Mouse (Mus musculus): ENCODE measurements around the gene Kctd3. TPM values are rescaled to one million over a fixed set of nuclear protein-coding genes. Genes with fewer than 3 reads are reported as not detected.

Kctd3 gene
- polyA plus RNA-seq, 1 experiment from 2014 or later: 34.6 TPM

- peaks cover 6% of the 10 kb centered on the region; the same call in 1 of the 2 replicates for H3K36me3 ChIP-seq
Observed at GRCm38 (mm10) chr1:189006826-189007225, 815 bp downstream of the Kctd3 start.

DNA sequence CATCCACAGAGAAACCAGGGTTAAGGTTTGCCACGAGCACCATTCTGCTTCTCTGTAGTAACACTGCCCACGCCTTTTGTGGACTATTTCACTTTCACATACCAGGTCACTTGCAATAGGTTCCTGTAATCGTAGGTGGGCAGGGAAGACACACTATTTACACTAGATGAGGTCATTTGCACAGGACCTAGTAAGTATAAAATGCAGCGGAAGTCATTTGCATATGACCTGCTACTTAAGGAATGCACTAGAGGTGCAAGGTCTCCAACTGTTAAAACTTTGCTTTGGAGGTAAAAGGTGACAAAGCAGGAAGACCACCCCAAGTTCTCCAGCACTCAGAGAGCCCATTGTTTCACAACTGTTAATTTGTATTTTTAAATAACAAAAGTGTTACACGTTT, 1.4 kb downstream of the Kctd3 start:
- Histone ChIP-seq H3K9ac (0 out of 2 replicates have a peak overlapping the region, but pooled peaks have one; percentile 21), H3K4me1 (peaks cover 23% of the 10 kb centered on the region), H3K27ac (no peak overlapping the region), H3K4me2 (peak overlapping the region; percentile 92), H3K9me3 (no peaks in the 10 kb centered on the region), H3K36me3 (peaks cover 6% of the 10 kb centered on the region; the same call in 1 of the 2 replicates), H3K27me3 (no peaks in the 10 kb centered on the region), H3K4me3 (peak overlapping the region; percentile 98)
- no peak for ATAC-seq (ENCODE audit: insufficient number of reproducible peaks, insufficient read depth, low FRiP score, low TSS enrichment, low read depth)
- whole genome bisulfite sequencing: 69% methylated on average over 5 of the region's 5 CpGs

More at GRCm38 (mm10) chr1:189006826-189007225, 815 bp downstream of the Kctd3 start:
- ATAC-seq (ENCODE audit: insufficient number of reproducible peaks, insufficient read depth, low FRiP score, low TSS enrichment, low read depth): no peak; the same call in 1 of the 2 replicates
- Histone ChIP-seq H3K27me3 (no peaks in the 10 kb centered on the region), H3K4me3 (peak overlapping the region; percentile 98), H3K4me2 (peak overlapping the region; percentile 92), H3K9me3 (no peaks in the 10 kb centered on the region), H3K27ac (no peak overlapping the region), H3K4me1 (peaks cover 23% of the 10 kb centered on the region), H3K9ac (peak overlapping the region; percentile 98)
- 3% methylated on average over 7 of the region's 7 CpGs for WGBS

GRCm38 (mm10) chr1:189004774-189005173, 2.9 kb downstream of the Kctd3 start:
- H3K4me3 ChIP-seq: no peak overlapping the region
- H3K4me1 ChIP-seq: peaks cover 23% of the 10 kb centered on the region
- no peak overlapping the region for H3K9ac ChIP-seq
- ATAC-seq (ENCODE audit: insufficient number of reproducible peaks, insufficient read depth, low FRiP score, low TSS enrichment, low read depth): no peak
- peaks cover 13% of the 10 kb centered on the region for H3K36me3 ChIP-seq
- no peaks in the 10 kb centered on the region for H3K27me3 ChIP-seq
- no peak overlapping the region for H3K27ac ChIP-seq
- no peaks in the 10 kb centered on the region for H3K9me3 ChIP-seq
- no peak overlapping the region for H3K4me2 ChIP-seq
- WGBS: 96% methylated on average over 1 of the region's 1 CpGs

DNA sequence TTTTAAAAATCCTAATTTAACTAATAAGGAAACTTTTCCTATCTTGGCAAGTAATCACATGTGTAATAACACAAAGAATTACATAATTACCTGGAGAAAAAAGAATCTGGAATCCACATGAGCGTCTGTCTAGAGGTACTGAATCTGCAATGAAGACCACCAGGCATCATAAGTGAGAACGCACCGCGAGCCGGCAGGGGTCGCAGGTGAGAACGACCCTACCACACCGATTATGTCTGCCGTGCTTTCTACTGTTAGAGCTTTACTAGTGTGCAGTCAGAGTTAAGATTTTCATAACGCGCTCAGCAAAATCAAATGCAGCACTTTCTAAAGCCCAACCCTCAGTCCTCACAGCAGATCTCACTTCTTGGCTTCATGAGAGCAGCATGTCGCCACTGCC, 5.8 kb downstream of the Kctd3 start:
- no peak overlapping the region for H3K27ac ChIP-seq
- H3K27me3 ChIP-seq: no peaks in the 10 kb centered on the region
- H3K36me3 ChIP-seq: peaks cover 37% of the 10 kb centered on the region
- H3K4me3 ChIP-seq: no peak overlapping the region
- no peaks in the 10 kb centered on the region for H3K9me3 ChIP-seq
- 86% methylated on average over 12 of the region's 12 CpGs for WGBS
- no peak for ATAC-seq (ENCODE audit: insufficient number of reproducible peaks, insufficient read depth, low FRiP score, low TSS enrichment, low read depth)
- peaks cover 21% of the 10 kb centered on the region for H3K4me1 ChIP-seq
- H3K4me2 ChIP-seq: no peak overlapping the region
- H3K9ac ChIP-seq: no peak overlapping the region

- Histone ChIP-seq H3K27me3 (no peaks in the 10 kb centered on the region), H3K4me1 (peaks cover 6% of the 10 kb centered on the region; the same call in 1 of the 2 replicates), H3K36me3 (peaks cover 55% of the 10 kb centered on the region), H3K4me3 (no peak overlapping the region), H3K9me3 (no peaks in the 10 kb centered on the region), H3K4me2 (no peak overlapping the region), H3K9ac (no peak overlapping the region), H3K27ac (no peak overlapping the region)
- 86% methylated on average over 10 of the region's 10 CpGs for WGBS
- ATAC-seq (ENCODE audit: insufficient number of reproducible peaks, insufficient read depth, low FRiP score, low TSS enrichment, low read depth): no peak
Observed at GRCm38 (mm10) chr1:188999981-189000380, 7.7 kb downstream of the Kctd3 start.

DNA sequence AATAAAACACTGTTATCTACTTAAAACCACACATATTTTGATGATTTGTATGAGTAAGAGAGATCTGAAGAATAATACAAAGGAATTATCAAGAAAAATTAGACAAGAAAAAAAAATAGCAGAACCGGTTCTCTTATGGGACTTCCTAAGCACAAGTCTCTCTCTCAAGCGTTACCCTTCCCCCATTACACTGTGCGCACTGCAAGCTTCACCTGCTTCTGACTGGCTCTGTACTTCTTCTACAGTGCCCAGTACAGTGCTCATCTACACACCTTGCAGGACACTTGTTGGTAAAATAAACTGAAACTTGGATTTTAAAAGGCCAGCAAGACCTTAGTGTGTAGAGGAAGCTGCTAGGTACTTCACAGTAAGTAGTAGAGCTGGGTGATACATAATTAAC, 9.7 kb downstream of the Kctd3 start:
- H3K4me1 ChIP-seq: no peaks in the 10 kb centered on the region
- H3K4me2 ChIP-seq: no peak overlapping the region
- no peaks in the 10 kb centered on the region for H3K9me3 ChIP-seq
- H3K9ac ChIP-seq: no peak overlapping the region
- H3K27ac ChIP-seq: no peak overlapping the region
- 93% methylated on average over 3 of the region's 3 CpGs for WGBS
- peaks cover 55% of the 10 kb centered on the region for H3K36me3 ChIP-seq
- ATAC-seq (ENCODE audit: insufficient number of reproducible peaks, insufficient read depth, low FRiP score, low TSS enrichment, low read depth): no peak
- H3K4me3 ChIP-seq: no peak overlapping the region
- no peaks in the 10 kb centered on the region for H3K27me3 ChIP-seq

GRCm38 (mm10) chr1:188993218-188993617, 14.4 kb downstream of the Kctd3 start:
- ATAC-seq (ENCODE audit: insufficient number of reproducible peaks, insufficient read depth, low FRiP score, low TSS enrichment, low read depth): no peak
- 0 out of 2 replicates have a peak overlapping the region, but pooled peaks have one; percentile 8 for H3K27ac ChIP-seq

GRCm38 (mm10) chr1:188980050-188980449, 27.6 kb downstream of the Kctd3 start:
- Histone ChIP-seq H3K27ac (no peak overlapping the region), H3K9ac (no peak overlapping the region), H3K4me2 (no peak overlapping the region), H3K36me3 (peaks cover 79% of the 10 kb centered on the region), H3K4me1 (no peaks in the 10 kb centered on the region), H3K4me3 (no peak overlapping the region), H3K9me3 (no peaks in the 10 kb centered on the region), H3K27me3 (no peaks in the 10 kb centered on the region)
- 24% methylated on average over 3 of the region's 3 CpGs for WGBS
- no peak for ATAC-seq (ENCODE audit: insufficient number of reproducible peaks, insufficient read depth, low FRiP score, low TSS enrichment, low read depth)

More at GRCm38 (mm10) chr1:188993218-188993617, 14.4 kb downstream of the Kctd3 start:
- H3K27me3 ChIP-seq: no peaks in the 10 kb centered on the region
- H3K4me2 ChIP-seq: no peak overlapping the region
- no peaks in the 10 kb centered on the region for H3K4me1 ChIP-seq
- no peak overlapping the region for H3K9ac ChIP-seq
- no peaks in the 10 kb centered on the region for H3K9me3 ChIP-seq
- H3K4me3 ChIP-seq: no peak overlapping the region
- H3K36me3 ChIP-seq: peaks cover 65% of the 10 kb centered on the region
- WGBS: 34% methylated on average over 4 of the region's 4 CpGs

DNA sequence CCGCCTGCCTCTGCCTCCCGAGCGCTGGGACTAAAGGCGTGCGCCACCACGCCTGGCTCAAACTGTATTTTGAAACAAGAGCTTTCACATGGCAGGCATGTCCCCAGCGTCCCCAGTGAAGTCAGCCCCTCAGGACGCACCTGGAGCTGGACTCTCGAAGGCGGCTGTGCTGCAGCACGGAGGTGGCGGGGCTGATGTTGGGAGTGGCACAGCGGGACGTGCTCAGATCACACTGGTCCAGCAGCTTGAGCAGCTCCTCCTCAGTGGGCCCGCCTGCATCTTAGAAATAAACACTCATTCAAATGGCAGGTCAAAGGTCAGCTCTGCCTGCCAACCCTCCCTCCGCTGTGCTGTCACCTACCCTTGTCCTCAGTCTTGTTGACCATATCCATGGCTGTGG, 33.7 kb downstream of the Kctd3 start:
- no peak overlapping the region for H3K9ac ChIP-seq
- H3K27me3 ChIP-seq: no peaks in the 10 kb centered on the region
- H3K4me3 ChIP-seq: no peak overlapping the region
- H3K27ac ChIP-seq: no peak overlapping the region
- no peaks in the 10 kb centered on the region for H3K4me1 ChIP-seq
- no peak overlapping the region for H3K4me2 ChIP-seq
- no peak for ATAC-seq (ENCODE audit: insufficient number of reproducible peaks, insufficient read depth, low FRiP score, low TSS enrichment, low read depth)
- WGBS: 90% methylated on average over 16 of the region's 16 CpGs
- no peaks in the 10 kb centered on the region for H3K9me3 ChIP-seq
- peaks cover 85% of the 10 kb centered on the region for H3K36me3 ChIP-seq

DNA sequence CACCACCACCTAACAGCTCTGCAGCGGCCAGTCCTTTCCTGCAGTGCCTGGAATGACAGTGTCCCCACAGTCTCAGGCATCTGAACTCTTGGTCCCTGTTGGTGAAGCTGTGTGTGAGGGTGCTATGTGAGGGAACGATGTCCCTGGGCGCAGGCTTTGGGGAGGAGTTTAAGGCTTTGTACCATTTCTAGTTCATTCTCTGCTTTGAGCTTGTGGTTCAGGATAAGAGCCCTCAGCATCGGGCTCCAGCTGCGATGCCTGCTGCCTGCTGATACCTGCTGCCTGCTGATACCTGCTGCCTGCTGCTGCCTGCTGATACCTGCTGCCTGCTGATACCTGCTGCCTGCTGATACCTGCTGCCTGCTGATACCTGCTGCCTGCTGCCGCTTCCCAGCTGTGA, 34.6 kb downstream of the Kctd3 start:
- Histone ChIP-seq H3K9ac (no peak overlapping the region), H3K36me3 (peaks cover 85% of the 10 kb centered on the region), H3K27me3 (no peaks in the 10 kb centered on the region), H3K27ac (no peak overlapping the region), H3K9me3 (no peaks in the 10 kb centered on the region), H3K4me1 (no peaks in the 10 kb centered on the region), H3K4me2 (no peak overlapping the region), H3K4me3 (no peak overlapping the region)
- WGBS: 86% methylated on average over 6 of the region's 6 CpGs
- ATAC-seq (ENCODE audit: insufficient number of reproducible peaks, insufficient read depth, low FRiP score, low TSS enrichment, low read depth): no peak

- Histone ChIP-seq H3K27ac (no peak overlapping the region), H3K4me3 (no peak overlapping the region), H3K9me3 (no peaks in the 10 kb centered on the region), H3K4me2 (no peak overlapping the region), H3K9ac (no peak overlapping the region), H3K4me1 (peaks cover 4% of the 10 kb centered on the region; the same call in 1 of the 2 replicates), H3K36me3 (no peaks in the 10 kb centered on the region), H3K27me3 (no peaks in the 10 kb centered on the region)
- ATAC-seq (ENCODE audit: insufficient number of reproducible peaks, insufficient read depth, low FRiP score, low TSS enrichment, low read depth): no peak
- 93% methylated on average over 4 of the region's 4 CpGs for WGBS
Observed at GRCm38 (mm10) chr1:188952501-188952900, 55.1 kb downstream of the Kctd3 start.

- H3K9ac ChIP-seq: no peak overlapping the region
- no peak overlapping the region for H3K27ac ChIP-seq
- H3K4me3 ChIP-seq: no peak overlapping the region
- no peaks in the 10 kb centered on the region for H3K9me3 ChIP-seq
- H3K27me3 ChIP-seq: no peaks in the 10 kb centered on the region
- peaks cover 4% of the 10 kb centered on the region; the same call in 1 of the 2 replicates for H3K4me1 ChIP-seq
- no peak for ATAC-seq (ENCODE audit: insufficient number of reproducible peaks, insufficient read depth, low FRiP score, low TSS enrichment, low read depth)
- H3K4me2 ChIP-seq: no peak overlapping the region
- 92% methylated on average over 6 of the region's 6 CpGs for WGBS
- no peaks in the 10 kb centered on the region for H3K36me3 ChIP-seq
Observed at GRCm38 (mm10) chr1:188951091-188951490, 56.5 kb downstream of the Kctd3 start.

Measured in embryonic facial prominence, embryonic 13.5 days (tissue).